Mouse (Mus musculus) adrenal gland, postnatal 14 days (tissue): ENCODE results near the gene Igfbp5. TPM values are rescaled to one million over a fixed set of nuclear protein-coding genes. Genes with fewer than 3 reads are reported as not detected.
A peak's percentile ranks its signal among the peaks of the same experiment; 100 is the strongest.

Source experiments
- DNase-seq: peaks from one replicate; pipeline ENCODE4 v3.0.0; 2021; ENCODE audit warnings: mixed read lengths
- total RNA-seq: library from RNA; stranded (reverse); gene quantifications from 2 replicates; pipeline ENCODE4 v1.2.3, GENCODE M21; 2021

Igfbp5 gene
- total RNA-seq, 1 experiment from 2014 or later: 74.3 TPM

DNA sequence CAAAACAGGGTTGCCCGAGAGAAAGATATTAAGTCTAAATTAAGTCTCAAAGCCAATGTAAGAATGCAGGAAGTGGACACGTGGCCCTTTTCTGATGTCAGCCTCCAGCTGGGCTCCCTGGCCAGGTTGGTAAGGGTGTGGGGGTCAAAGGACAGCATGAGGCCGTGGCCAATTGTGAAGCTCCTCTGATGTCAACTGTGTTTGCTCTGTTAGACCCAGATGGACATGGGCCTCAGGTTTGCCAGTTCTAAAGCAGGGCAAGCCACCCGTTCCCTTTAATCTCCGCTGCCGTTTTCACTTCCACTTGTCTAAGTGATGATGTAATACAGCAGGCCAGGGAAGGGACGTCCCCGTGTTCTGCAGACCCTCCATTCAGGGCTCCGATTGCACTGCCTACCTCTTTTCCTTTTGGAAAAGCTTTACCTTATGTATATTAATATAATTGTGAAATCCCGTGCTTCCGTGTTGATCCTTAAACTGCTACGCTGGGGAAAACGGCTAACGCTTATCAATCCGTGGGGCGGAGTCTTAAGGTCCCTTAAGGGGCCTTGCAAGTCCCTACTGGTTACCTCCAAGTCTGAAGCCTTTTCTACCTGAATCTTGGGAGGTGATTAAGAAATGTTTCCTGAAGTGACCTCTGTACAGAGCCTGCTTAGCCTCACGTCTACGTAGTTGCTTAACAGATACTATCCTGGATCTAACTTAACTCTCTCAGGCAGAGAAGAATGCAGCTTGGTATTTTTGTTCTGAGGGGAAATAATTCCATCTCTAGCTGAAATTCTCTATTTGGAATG lies 31.8 kb downstream of the Igfbp5 start:
- DNase-seq: no peak

DNA sequence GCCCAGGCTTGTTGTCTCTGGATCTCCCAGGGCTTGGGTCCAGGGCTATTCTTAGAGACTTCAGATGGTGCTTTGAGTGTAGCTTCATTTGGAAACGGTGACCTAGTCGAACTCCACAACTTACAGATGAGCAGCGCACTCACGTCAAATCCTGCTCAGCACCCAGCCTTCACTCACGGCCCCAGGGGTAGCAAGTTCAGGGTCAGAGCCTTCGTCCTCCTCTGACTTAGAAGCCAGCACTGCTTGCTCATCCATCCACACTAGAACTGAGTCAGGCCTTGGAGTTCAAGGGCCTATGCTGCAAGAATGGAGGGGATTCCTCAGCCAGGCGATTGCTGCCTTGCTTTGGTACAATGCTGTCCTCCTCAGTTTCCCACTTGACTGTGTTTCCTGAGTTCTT lies 34.9 kb downstream of the Igfbp5 start:
- DNase-seq: peak; percentile 43

- DNase-seq: peak; percentile 75
Observed at GRCm38 (mm10) chr1:72839356-72839755, 35.3 kb downstream of the Igfbp5 start.

- no peak for DNase-seq
Observed at GRCm38 (mm10) chr1:72833563-72833962, 41.1 kb downstream of the Igfbp5 start.

- DNase-seq: peak; percentile 25
Observed at GRCm38 (mm10) chr1:72832715-72833153, 42.0 kb downstream of the Igfbp5 start.

DNA sequence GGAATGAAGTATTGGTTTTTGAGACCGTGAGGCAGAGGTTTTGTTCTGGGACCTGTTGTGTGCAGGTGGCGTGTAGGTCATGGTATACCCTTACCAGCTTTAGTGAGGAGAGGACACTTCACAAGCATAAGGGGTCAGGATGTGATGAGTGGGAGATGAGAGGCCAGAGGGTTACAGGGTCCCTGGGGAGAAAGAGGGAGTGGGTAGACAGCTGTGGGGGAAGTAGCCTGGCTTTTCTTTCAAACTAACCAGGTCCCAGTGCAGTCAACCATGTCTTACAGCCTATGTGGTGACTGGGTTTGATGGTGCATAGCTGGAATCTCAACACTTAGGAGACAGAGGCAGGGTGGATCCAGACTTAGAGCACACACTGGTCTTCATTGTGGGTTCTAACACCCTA lies 44.2 kb downstream of the Igfbp5 start:
- DNase-seq: no peak

DNA sequence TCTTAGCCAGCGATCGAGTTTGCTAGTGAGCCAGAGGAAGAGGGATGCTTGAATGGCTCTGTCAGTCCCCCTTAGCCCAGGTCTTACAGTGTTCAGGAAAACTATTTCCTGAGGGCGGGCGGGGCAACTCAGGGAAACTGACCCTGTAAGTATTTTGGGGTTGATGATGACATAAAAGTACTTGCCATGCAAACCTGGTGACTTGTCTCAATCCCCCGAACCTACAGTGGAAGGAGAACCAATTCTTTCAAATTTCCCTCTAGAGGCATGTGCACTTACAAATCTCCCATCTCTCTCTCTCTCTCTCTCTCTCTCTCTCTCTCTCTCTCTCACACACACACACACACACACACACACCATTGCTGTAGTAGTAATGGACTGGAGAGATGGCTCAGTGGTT lies 45.8 kb downstream of the Igfbp5 start:
- no peak for DNase-seq

DNA sequence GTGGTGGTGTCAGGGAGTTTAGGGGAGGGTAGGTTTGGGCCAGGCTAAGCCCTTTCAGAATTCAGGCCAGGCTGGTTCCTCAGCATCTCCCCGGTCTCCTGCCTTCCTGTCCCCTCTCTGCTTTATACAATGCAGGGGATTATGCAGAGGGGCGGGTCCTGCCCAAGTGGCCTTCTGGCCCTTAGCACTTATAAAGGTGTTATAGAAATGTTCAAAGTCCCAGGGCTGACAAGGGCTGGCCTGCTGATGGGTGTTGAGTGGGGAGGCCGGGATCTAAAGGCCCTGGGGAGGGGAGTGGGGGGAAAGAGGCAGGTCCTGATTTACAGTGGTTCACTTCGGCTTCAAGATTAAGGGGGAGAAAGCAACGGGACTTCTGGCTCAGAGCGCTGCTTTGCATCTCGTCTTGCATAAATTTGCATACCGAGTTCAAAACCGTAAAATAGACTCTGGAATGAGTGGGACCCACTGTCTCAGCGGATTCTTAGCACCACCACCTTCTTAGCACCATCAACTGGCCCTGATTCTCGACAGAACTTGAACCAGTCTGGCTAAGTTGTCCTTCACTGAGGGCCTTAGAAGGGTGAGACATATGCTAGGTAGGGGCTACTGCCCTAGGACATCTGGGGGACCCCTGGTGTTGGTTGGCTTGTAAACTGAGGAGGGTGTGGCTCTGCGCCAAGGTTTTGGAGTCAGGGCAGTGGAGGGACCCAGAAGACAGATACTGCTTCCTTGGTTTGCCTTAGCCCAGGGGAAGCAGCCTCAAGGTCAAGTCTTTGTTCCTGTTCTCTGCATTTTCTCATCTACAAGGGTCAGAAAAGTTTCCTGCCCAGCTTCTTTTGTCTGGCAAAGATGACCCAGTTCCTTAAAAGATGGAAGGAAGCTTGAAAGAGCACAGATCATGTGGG lies 47.0 kb downstream of the Igfbp5 start:
- DNase-seq: no peak

DNA sequence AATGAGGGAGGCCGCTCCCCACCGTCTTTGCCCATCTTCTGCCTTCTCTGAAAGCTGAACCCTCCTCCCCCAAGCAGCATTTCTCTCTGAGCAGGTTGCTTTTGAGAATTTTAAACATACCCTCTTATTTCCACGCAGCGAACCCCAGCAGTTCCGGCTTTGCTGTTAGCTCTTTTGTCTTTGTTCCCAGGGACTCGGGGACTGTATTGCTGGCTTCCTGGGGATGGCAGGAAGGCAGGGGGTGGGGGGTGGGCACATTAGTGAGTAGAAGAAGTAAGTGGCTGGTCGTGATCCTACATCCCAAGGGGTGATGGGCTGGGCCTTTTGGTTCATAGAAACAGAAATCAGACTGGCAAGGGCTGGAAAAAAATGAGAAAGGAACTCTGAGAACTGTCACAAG lies 47.8 kb downstream of the Igfbp5 start:
- no peak for DNase-seq

- no peak for DNase-seq
Observed at GRCm38 (mm10) chr1:72826446-72826845, 48.2 kb downstream of the Igfbp5 start.

DNA sequence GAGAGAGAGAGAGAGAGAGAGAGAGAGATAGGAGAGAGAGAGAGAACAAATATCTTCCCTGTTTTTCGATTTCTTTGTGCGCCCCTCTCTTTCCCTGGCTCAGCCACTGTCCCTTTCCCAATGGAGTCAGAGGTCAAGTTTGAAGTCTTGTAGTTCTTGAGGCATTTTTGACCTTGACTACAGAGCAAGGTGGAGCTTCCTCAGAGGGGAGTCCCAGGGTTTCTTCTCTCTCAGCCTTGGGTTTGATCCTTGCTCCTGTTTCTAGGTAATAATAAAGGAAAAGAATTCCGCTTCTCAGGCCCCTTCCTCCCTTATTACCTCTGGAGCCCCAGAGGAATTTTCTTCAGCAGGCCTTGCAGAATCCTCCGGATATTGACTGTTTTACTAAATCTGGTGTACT lies 48.8 kb downstream of the Igfbp5 start:
- no peak for DNase-seq

DNA sequence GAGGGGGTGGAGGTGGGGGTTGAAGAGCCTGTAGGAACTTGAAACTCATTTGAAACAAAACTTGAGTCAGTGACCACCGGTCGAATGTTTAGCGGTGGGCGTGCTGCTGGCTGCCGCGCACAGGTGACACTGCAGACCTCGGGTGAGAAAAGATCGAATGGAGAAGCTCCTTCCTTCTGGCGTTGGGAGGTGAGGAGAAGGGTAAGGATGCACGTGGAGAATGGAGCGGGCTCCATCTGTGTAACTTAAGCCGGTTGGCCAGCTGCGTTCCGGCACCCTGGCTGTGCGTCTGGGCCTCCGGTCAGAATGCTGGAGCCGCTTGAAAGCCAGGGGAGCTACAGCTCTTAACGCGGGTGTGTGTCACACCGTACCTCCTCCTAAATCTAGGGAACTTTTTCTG lies 49.4 kb downstream of the Igfbp5 start:
- DNase-seq: no peak

GRCm38 (mm10) chr1:72824707-72825101 lies 50.0 kb downstream of the Igfbp5 start:
- DNase-seq: no peak

GRCm38 (mm10) chr1:72823751-72824706 lies 50.7 kb downstream of the Igfbp5 start, which contains the start of gene Igfbp2:
Gene Igfbp2, plus strand, starts transcription at chr1:72824503.
- peak; percentile 55 for DNase-seq

GRCm38 (mm10) chr1:72822893-72823292 lies 51.8 kb downstream of the Igfbp5 start:
- no peak for DNase-seq

DNA sequence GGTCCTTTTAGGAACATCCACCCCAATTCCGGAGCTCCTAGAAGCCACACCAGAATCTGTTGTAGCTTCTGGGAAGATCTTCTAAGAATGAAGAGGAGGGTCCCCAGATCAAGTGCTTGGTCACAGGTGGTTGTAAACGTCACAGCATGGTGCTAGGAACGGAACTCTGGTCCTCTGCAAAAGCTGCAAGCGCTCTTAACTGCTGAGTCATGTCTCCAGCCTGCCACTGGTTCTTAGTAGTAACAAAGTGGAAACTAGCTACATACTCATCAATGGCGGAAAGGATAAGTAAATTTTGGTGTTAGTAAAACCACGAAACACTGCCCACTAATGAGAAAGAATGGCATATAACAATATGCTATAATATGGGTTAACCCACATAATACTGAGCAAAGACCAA lies 54.7 kb downstream of the Igfbp5 start:
- no peak for DNase-seq

GRCm38 (mm10) chr1:72815616-72816015 lies 59.1 kb downstream of the Igfbp5 start:
- DNase-seq: no peak

DNA sequence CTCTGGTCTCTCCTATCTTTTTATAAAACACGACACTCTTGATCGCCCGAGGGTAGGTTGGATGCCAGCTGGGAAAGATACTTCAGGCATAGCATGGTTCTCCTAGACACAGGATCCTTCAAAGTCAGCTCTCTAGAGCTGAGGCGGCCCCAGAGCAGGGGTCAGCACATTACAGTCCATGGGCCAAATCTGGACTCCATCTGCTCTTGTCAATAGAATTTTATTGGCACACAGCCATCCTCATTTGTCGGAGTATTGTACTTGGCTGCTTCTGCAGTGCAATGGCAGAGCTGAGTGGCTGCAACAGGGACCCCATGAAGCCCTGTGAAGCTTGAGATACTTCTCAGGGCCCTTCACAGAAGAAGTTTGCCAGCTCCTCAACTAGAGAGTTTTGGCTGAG lies 59.5 kb downstream of the Igfbp5 start:
- DNase-seq: no peak

GRCm38 (mm10) chr1:72813639-72814403 lies 60.9 kb downstream of the Igfbp5 start:
- DNase-seq: no peak

DNA sequence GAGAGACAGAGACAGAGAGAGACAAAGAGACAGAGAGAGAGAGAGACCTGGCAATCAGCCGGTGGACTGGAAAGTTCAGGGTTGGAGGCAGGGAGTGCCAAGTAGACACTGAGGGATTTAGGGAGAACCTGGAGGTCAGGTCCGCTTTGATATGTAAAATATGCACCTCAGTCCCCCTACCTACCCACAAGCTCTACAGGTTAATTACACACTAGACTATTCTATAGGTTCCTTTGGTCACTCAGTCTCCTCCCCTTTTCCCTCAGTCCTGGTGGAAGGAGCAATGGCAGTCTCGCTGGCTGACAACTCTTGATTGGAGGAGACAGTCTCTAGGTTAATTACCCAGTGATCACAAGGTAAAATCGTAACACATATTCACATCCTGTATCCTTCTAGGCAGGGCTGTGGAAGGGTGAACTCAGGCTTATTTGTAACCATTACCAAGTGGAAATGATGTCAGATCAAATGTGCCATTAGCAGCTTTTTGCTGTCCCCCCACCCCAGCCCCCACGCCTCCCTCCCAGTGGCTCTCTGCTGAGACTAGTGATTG lies 61.5 kb downstream of the Igfbp5 start:
- no peak for DNase-seq

DNA sequence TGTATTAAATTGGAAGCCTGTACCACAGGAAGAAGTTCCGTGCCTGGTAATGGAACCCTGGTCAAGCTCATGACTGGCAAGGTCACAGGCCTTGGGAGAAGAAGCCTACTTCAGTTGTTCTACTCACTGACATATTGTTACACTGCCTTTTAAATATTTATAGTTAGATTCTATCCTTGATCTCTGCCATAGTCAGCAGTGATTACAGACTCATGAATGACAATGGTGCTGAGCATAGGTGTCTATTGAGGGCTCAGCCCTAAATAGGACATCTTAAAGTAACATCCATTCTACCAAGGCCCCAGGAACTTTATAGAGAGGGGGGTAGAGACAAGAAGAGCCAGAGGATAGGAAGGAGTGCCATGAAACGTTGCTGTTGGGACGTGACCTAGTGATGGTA lies 63.6 kb downstream of the Igfbp5 start:
- no peak for DNase-seq
